Mouse (Mus musculus) lung, adult 10 weeks (tissue): ENCODE results near the gene Aprt. TPM values are rescaled to one million over a fixed set of nuclear protein-coding genes. Genes with fewer than 3 reads are reported as not detected.

ENCODE experiments used
- polyA plus RNA-seq: library from polyadenylated mRNA; stranded (reverse); fragments of 350-450 nt; fragmentation: Illumina TruSeq; extraction: RNeasy Lipid Tissue Mini Kit (QIAGEN cat#74804); gene quantifications from one replicate; pipeline ENCODE4 v1.2.3, GENCODE M21; 2014; ENCODE audit warnings: low read depth, low replicate concordance; ENCODE audit not compliant: insufficient read depth

Gene Aprt
- 101 TPM for polyA plus RNA-seq

GRCm38 (mm10) chr8:122576648-122577022 lies at the start of gene Aprt:
TSS of gene Aprt (minus strand) at chr8:122576909.

GRCm38 (mm10) chr8:122622727-122623126 lies 46.0 kb upstream of the Aprt start, which contains the start of gene Pabpn1l:
TSS of gene Pabpn1l (minus strand) at chr8:122622739.

GRCm38 (mm10) chr8:122611295-122612133 lies 34.8 kb upstream of the Aprt start, which contains the start of the genes Galns and Trappc2l:
TSS of gene Galns (minus strand) at chr8:122611463.
TSS of gene Trappc2l (plus strand) at chr8:122611640.

DNA sequence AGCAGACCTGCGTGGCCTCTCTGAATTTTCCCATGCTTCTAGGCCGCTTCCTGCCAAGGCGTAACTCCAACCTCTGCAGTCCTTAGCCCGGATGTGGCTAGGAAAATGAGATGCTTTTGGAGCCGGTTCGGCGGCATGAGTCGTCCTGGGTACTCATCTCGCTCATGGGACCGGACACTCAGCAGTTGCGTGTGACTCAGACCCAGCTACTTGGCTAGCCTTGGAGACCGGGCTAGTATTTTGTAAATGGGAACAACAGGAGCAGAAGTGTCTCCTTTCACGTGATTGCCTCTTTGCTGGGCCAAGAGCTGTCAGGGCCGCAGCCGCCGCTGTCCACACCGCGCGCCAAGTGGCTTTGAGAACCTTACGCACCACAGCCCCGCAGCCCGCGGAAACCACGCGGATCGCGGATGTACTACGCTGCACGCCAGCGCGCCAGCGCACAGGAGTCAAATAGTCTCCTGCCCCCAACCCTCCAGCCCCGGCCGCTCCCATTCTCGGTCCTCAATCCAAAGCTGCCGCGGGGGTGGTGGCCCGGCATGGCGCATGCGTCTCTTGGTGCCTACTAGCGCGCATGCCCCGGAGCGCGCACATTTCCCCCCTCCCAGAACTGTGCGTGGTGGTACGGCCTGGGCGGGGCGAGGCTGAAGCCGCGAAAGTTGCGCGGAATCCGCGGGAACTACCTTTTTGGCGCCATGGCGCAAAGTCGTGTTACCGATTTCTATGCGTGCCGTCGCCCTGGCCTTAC lies 9.2 kb downstream of the Aprt start, which contains the start of gene Cdt1:
Gene Cdt1 (plus strand): TSS at position 655 of the 748 bp plus-strand sequence.

DNA sequence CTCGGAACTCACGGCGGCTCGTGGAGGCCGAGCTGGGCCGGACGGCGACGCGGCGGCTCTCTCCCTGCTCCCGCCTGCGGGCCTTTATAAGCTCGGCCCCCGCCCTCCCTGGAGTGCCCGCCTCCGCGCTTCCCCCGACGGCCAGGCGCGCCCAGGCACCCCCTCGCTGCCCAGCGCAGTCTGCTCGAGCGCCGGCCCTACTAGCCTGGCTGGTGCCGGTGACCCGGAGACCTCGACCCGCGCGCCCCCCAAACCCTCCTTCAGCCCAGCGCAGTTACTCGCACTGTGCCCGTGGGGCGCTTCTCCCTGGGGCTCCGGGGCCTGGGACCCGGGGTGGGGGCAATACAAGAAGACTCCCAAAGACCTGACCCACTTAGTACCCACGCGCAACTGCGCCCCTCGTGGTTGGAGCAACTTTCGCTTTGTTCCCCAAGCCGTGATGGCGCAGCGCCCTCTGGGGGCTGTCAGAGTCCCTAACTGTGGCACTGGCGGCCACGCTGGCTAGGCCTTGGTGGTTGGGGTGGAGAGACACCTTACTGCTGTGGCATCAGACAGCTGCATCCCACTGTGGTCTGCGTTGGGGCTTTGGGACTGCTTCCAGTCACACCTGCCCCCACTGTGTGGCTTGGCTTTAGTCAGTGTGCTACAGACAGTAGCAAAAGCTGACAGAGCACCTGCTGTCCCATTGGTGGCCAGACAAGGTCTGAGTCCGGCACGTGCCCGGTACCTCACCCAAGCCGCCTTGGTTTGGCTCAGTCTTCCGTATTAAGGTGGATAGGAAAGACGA lies 25.3 kb downstream of the Aprt start, which contains the start of gene Piezo1:
Gene Piezo1 (minus strand): TSS at position 65 of the 787 bp plus-strand sequence.

Other genes starting within 250 kb of the Aprt start
- not detected for gene Trhr2, start 216.2 kb downstream of the Aprt start, polyA plus RNA-seq
- 12.5 TPM for gene Zc3h18, start 200.3 kb downstream of the Aprt start, polyA plus RNA-seq
- not detected for gene Il17c, start 154.9 kb downstream of the Aprt start, polyA plus RNA-seq
- 309 TPM for gene Cyba, start 144.0 kb downstream of the Aprt start, polyA plus RNA-seq
- 15.7 TPM for gene Mvd, start 133.5 kb downstream of the Aprt start, polyA plus RNA-seq
- gene Snai3, start 116.2 kb downstream of the Aprt start, polyA plus RNA-seq: 0.38 TPM
- 25.3 TPM for gene Rnf166, start 100.8 kb downstream of the Aprt start, polyA plus RNA-seq
- gene Ctu2, start 100.8 kb downstream of the Aprt start, polyA plus RNA-seq: 12.7 TPM
- 35.9 TPM for gene Piezo1, start 25.6 kb downstream of the Aprt start, polyA plus RNA-seq
- gene Cdt1, start 8.9 kb downstream of the Aprt start, polyA plus RNA-seq: 5.7 TPM
- 6.9 TPM for gene Galns, start 34.6 kb upstream of the Aprt start, polyA plus RNA-seq
- gene Trappc2l, start 34.7 kb upstream of the Aprt start, polyA plus RNA-seq: 63.9 TPM
- gene Pabpn1l, start 45.8 kb upstream of the Aprt start, polyA plus RNA-seq: 0.21 TPM
- 11.2 TPM for gene Cbfa2t3, start 122.2 kb upstream of the Aprt start, polyA plus RNA-seq
- 9.4 TPM for gene Acsf3, start 198.6 kb upstream of the Aprt start, polyA plus RNA-seq